Mouse (Mus musculus): ENCODE results near the gene Ephb2. TPM values are rescaled to one million over a fixed set of nuclear protein-coding genes. Genes with fewer than 3 reads are reported as not detected.

The Ephb2 gene
- polyA plus RNA-seq, 1 experiment: 57.6 TPM

- TF ChIP-seq POLR2A (IDR thresholded peaks at IDR 0.05; ENCODE audit: low read depth, low read length) (no peak), CTCF (IDR thresholded peaks at IDR 0.05; ENCODE audit: extremely low read depth, insufficient read length, insufficient replicate concordance, low read depth, low read length) (no peak)
- 53% methylated on average over 6 of the region's 6 CpGs for whole genome bisulfite sequencing
- Histone ChIP-seq H3K27ac (ENCODE audit: insufficient read depth, low read depth, low read length) (no peak overlapping the region; the same call in 1 of the 2 replicates), H3K36me3 (ENCODE audit: control insufficient read depth, insufficient read depth, low read length) (no peaks in the 10 kb centered on the region), H3K27me3 (ENCODE audit: control insufficient read depth, insufficient read depth, low read length) (no peaks in the 10 kb centered on the region), H3K4me1 (ENCODE audit: control insufficient read depth, insufficient read depth, insufficient read length, low read length) (peaks cover 12% of the 10 kb centered on the region), H3K4me3 (ENCODE audit: low read depth, low read length) (no peak overlapping the region)
Observed at GRCm38 (mm10) chr4:136756486-136756885, 79.3 kb downstream of the Ephb2 start.

GRCm38 (mm10) chr4:136755364-136755811 lies 80.4 kb downstream of the Ephb2 start:
- peaks cover 21% of the 10 kb centered on the region for H3K4me1 ChIP-seq (ENCODE audit: control insufficient read depth, insufficient read depth, insufficient read length, low read length)
- H3K36me3 ChIP-seq (ENCODE audit: control insufficient read depth, insufficient read depth, low read length): no peaks in the 10 kb centered on the region
- H3K4me3 ChIP-seq (ENCODE audit: low read depth, low read length): peak overlapping the region; percentile 19
- H3K27me3 ChIP-seq (ENCODE audit: control insufficient read depth, insufficient read depth, low read length): no peaks in the 10 kb centered on the region
- TF ChIP-seq CTCF (IDR thresholded peaks at IDR 0.05; ENCODE audit: extremely low read depth, insufficient read length, insufficient replicate concordance, low read depth, low read length): no peak
- no peak for TF ChIP-seq POLR2A (IDR thresholded peaks at IDR 0.05; ENCODE audit: low read depth, low read length)
- no peak overlapping the region for H3K27ac ChIP-seq (ENCODE audit: insufficient read depth, low read depth, low read length)
- WGBS: 59% methylated on average over 31 of the region's 31 CpGs

DNA sequence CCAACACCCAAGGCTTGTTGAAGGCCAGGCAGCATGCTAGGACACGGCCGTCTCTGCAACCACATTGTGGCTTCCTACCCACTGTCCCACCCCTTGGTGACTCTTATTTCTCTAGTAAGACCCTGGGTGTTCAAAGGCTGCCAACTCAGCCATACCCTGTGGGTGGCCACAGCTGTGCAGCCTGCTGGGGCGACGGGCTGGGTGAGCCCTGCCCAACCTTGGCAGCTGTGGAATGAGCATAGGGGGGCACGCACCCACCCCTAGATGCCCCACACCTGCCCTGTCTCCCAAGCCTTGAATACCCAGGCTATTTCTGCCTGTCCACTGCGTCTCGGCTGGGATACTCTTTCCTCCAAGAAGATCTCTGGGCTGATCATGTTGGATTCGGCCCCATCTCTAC lies 81.5 kb downstream of the Ephb2 start:
- no peak overlapping the region for H3K4me3 ChIP-seq (ENCODE audit: low read depth, low read length)
- WGBS: 88% methylated on average over 8 of the region's 8 CpGs
- H3K27ac ChIP-seq (ENCODE audit: insufficient read depth, low read depth, low read length): no peak overlapping the region
- TF ChIP-seq CTCF (IDR thresholded peaks at IDR 0.05; ENCODE audit: extremely low read depth, insufficient read length, insufficient replicate concordance, low read depth, low read length): no peak
- no peak for TF ChIP-seq POLR2A (IDR thresholded peaks at IDR 0.05; ENCODE audit: low read depth, low read length)
- peaks cover 24% of the 10 kb centered on the region for H3K4me1 ChIP-seq (ENCODE audit: control insufficient read depth, insufficient read depth, insufficient read length, low read length)
- no peaks in the 10 kb centered on the region for H3K27me3 ChIP-seq (ENCODE audit: control insufficient read depth, insufficient read depth, low read length)
- no peaks in the 10 kb centered on the region for H3K36me3 ChIP-seq (ENCODE audit: control insufficient read depth, insufficient read depth, low read length)

GRCm38 (mm10) chr4:136751355-136752020 lies 84.3 kb downstream of the Ephb2 start:
- H3K27me3 ChIP-seq (ENCODE audit: control insufficient read depth, insufficient read depth, low read length): no peaks in the 10 kb centered on the region
- WGBS: 47% methylated on average over 4 of the region's 4 CpGs
- peaks cover 19% of the 10 kb centered on the region for H3K4me1 ChIP-seq (ENCODE audit: control insufficient read depth, insufficient read depth, insufficient read length, low read length)
- H3K4me3 ChIP-seq (ENCODE audit: low read depth, low read length): no peak overlapping the region
- no peak for TF ChIP-seq CTCF (IDR thresholded peaks at IDR 0.05; ENCODE audit: extremely low read depth, insufficient read length, insufficient replicate concordance, low read depth, low read length)
- no peak for TF ChIP-seq POLR2A (IDR thresholded peaks at IDR 0.05; ENCODE audit: low read depth, low read length)
- H3K27ac ChIP-seq (ENCODE audit: insufficient read depth, low read depth, low read length): no peak overlapping the region
- no peaks in the 10 kb centered on the region for H3K36me3 ChIP-seq (ENCODE audit: control insufficient read depth, insufficient read depth, low read length)

DNA sequence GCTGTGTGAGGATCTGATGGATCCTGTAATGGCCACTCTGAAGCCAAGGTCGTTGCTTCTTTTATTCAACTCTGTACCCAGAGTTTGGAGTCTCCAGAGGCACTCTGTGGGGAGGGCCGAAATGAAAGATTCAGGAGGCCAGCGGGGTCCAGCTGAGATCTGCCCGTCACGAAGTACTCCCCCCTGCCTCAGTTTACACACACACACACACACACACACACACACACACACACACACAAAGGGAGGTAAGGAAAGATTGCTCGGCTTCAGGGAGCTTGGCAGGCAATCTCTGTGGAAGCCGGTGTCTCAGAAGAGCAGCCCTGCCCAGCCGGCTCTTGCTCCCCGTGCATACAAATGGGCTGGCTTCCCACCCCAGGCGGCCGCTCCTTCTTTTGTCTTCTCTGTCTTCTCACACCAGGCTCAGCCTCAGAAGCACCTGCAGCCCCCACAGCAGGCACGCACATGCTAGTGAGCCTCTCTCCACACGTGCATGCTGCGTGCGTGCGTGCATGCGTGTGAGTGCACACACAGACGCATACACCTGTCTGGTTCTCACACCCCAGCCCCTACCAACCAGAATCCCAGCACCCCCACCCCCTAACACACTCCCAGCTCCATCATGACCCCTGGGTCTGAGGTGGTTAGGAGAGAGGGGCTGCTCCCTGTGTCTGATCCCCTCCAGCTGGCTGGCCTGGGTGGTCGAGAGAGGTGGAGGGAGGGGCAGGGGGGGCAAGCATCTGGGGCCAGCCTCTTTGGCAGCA lies 85.0 kb downstream of the Ephb2 start:
- H3K4me3 ChIP-seq (ENCODE audit: low read depth, low read length): no peak overlapping the region
- H3K36me3 ChIP-seq (ENCODE audit: control insufficient read depth, insufficient read depth, low read length): no peaks in the 10 kb centered on the region
- H3K27me3 ChIP-seq (ENCODE audit: control insufficient read depth, insufficient read depth, low read length): no peaks in the 10 kb centered on the region
- no peak overlapping the region for H3K27ac ChIP-seq (ENCODE audit: insufficient read depth, low read depth, low read length)
- WGBS: 58% methylated on average over 19 of the region's 19 CpGs
- no peak for TF ChIP-seq POLR2A (IDR thresholded peaks at IDR 0.05; ENCODE audit: low read depth, low read length)
- TF ChIP-seq CTCF (IDR thresholded peaks at IDR 0.05; ENCODE audit: extremely low read depth, insufficient read length, insufficient replicate concordance, low read depth, low read length): no peak
- peaks cover 17% of the 10 kb centered on the region for H3K4me1 ChIP-seq (ENCODE audit: control insufficient read depth, insufficient read depth, insufficient read length, low read length)

GRCm38 (mm10) chr4:136749851-136750577 lies 85.8 kb downstream of the Ephb2 start:
- no peak overlapping the region for H3K27ac ChIP-seq (ENCODE audit: insufficient read depth, low read depth, low read length)
- H3K4me1 ChIP-seq (ENCODE audit: control insufficient read depth, insufficient read depth, insufficient read length, low read length): peaks cover 17% of the 10 kb centered on the region
- no peak for TF ChIP-seq CTCF (IDR thresholded peaks at IDR 0.05; ENCODE audit: extremely low read depth, insufficient read length, insufficient replicate concordance, low read depth, low read length)
- no peak for TF ChIP-seq POLR2A (IDR thresholded peaks at IDR 0.05; ENCODE audit: low read depth, low read length)
- no peaks in the 10 kb centered on the region for H3K27me3 ChIP-seq (ENCODE audit: control insufficient read depth, insufficient read depth, low read length)
- 55% methylated on average over 19 of the region's 19 CpGs for WGBS
- H3K36me3 ChIP-seq (ENCODE audit: control insufficient read depth, insufficient read depth, low read length): no peaks in the 10 kb centered on the region
- no peak overlapping the region for H3K4me3 ChIP-seq (ENCODE audit: low read depth, low read length)

DNA sequence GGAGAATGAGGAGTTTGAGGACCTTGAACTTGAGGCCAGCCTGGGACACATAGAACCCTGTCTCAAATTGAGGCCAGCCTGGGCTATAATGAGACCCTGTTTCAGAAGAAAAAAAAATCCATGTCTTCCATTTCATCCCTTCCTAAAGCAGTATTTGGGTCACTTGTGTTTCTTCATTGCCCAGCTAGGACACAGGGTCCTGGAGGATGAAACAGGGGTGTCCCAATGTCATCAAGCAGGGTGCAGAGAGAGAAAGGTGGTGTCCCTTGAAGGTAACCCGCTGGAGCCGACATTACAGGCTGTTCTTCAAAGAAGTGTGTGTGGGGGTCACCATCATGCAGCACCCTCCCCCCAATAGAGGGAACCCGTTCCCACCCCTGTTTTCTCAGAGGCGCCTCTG lies 86.4 kb downstream of the Ephb2 start:
- H3K27ac ChIP-seq (ENCODE audit: insufficient read depth, low read depth, low read length): no peak overlapping the region
- WGBS: 76% methylated on average over 4 of the region's 4 CpGs

More for the DNA sequence above, 86.4 kb downstream of the Ephb2 start:
- Histone ChIP-seq H3K4me1 (ENCODE audit: control insufficient read depth, insufficient read depth, insufficient read length, low read length) (peaks cover 17% of the 10 kb centered on the region), H3K4me3 (ENCODE audit: low read depth, low read length) (no peak overlapping the region), H3K27me3 (ENCODE audit: control insufficient read depth, insufficient read depth, low read length) (no peaks in the 10 kb centered on the region), H3K36me3 (ENCODE audit: control insufficient read depth, insufficient read depth, low read length) (no peaks in the 10 kb centered on the region)
- no peak for TF ChIP-seq POLR2A (IDR thresholded peaks at IDR 0.05; ENCODE audit: low read depth, low read length)
- TF ChIP-seq CTCF (IDR thresholded peaks at IDR 0.05; ENCODE audit: extremely low read depth, insufficient read length, insufficient replicate concordance, low read depth, low read length): no peak

Measured in small intestine, adult 2 months (tissue).